Comparison of ENCODE assay signal across 1 mouse cellular context in the genomic region with DNA sequence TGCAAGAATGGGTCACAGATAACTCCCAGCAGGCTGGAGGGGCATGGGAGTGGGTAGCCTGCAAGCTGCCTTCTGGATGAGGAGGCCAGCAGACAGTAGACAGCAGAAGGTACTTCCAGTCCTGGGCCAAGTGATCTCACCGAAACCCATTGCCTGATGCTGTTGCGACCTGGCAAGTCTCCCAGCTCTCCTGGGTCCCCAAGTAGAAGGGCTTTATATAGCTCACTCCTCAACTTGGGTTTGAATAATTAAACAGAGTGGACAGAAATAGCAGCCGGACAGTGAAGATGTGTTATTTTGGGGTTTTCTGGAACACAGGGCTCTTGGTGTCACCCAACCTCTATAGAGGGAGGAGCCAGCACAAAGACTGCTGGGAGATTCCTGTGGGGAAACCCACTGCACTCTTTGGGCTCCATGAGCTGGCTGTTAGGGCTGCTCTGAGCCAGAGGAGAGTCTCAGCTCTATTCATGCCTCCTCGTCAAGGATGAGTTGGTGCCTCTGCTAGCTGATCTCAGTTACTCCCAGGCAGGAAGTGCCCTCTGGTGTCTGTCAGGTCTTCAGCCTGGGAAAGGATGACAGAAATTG.
TF ChIP-seq lines count a peak whose summit lies in the region.

No protein-coding gene starts in this region.

TF ChIP-seq in CH12.LX, 34 proteins besides CTCF, POLR2A, EP300 and RAD21:
- TF ChIP-seq USF1 (IDR thresholded peaks at IDR 0.05; ENCODE audit: low read depth, low read length) = no peak
- TF ChIP-seq HCFC1 (IDR thresholded peaks at IDR 0.05; ENCODE audit: low read depth, low read length) = peak; percentile 13; the same call in 1 of the 2 replicates
- peak; percentile 61; the same call in 1 of the 2 replicates for TF ChIP-seq ELF1 (IDR thresholded peaks at IDR 0.05; ENCODE audit: low read depth, low read length)
- TF ChIP-seq MYC (IDR thresholded peaks at IDR 0.05; ENCODE audit: low read depth, low read length) = 0 out of 2 replicates have a peak, but pooled peaks have one; percentile 31
- peak; percentile 43 for TF ChIP-seq SMC3 (IDR thresholded peaks at IDR 0.05; ENCODE audit: low read depth, low read length)
- TF ChIP-seq NELFE (IDR thresholded peaks at IDR 0.05; ENCODE audit: low read depth, low read length) = peak; percentile 69
- TF ChIP-seq ETS1 (conservative IDR thresholded peaks at IDR 0.05; ENCODE audit: low read depth, low read length) = peak; percentile 55
- no peak for TF ChIP-seq RCOR1 (conservative IDR thresholded peaks at IDR 0.05; ENCODE audit: low read depth, low read length)
- no peak for TF ChIP-seq ZKSCAN1 (IDR thresholded peaks at IDR 0.05; ENCODE audit: borderline replicate concordance, low read depth, low read length)
- TF ChIP-seq JUND (conservative IDR thresholded peaks at IDR 0.05; ENCODE audit: low read depth, low read length) = no peak
- TF ChIP-seq UBTF (IDR thresholded peaks at IDR 0.05; ENCODE audit: low read depth, low read length) = no peak
- peak; percentile 94 for TF ChIP-seq MEF2A (IDR thresholded peaks at IDR 0.05; ENCODE audit: borderline replicate concordance, low read depth, low read length)
- TF ChIP-seq MAZ (IDR thresholded peaks at IDR 0.05; ENCODE audit: low read depth, low read length) = no peak
- TF ChIP-seq POLR2AphosphoS2 (IDR thresholded peaks at IDR 0.05; ENCODE audit: low read depth, low read length) = no peak
- no peak for TF ChIP-seq E2F4 (IDR thresholded peaks at IDR 0.05; ENCODE audit: insufficient replicate concordance, low read depth, low read length)
- no peak for TF ChIP-seq JUN (IDR thresholded peaks at IDR 0.05; ENCODE audit: insufficient read depth, low read depth, low read length)
- TF ChIP-seq CHD2 (IDR thresholded peaks at IDR 0.05; ENCODE audit: low read length) = no peak
- peak; percentile 48; the same call in 1 of the 2 replicates for TF ChIP-seq MXI1 (IDR thresholded peaks at IDR 0.05; ENCODE audit: low read depth, low read length)
- TF ChIP-seq TCF12 (IDR thresholded peaks at IDR 0.05; ENCODE audit: low read depth, low read length) = no peak; the same call in 1 of the 2 replicates
- no peak for TF ChIP-seq KAT2A (IDR thresholded peaks at IDR 0.05; ENCODE audit: insufficient replicate concordance, low read length)
- TF ChIP-seq TBP (conservative IDR thresholded peaks at IDR 0.05; ENCODE audit: low read depth, low read length) = 0 out of 2 replicates have a peak, but pooled peaks have one; percentile 49
- TF ChIP-seq MAFK (IDR thresholded peaks at IDR 0.05; ENCODE audit: insufficient replicate concordance, low read length) = no peak
- TF ChIP-seq BHLHE40 (IDR thresholded peaks at IDR 0.05; ENCODE audit: low read depth, low read length) = peak; percentile 43; the same call in 1 of the 2 replicates
- TF ChIP-seq ZMIZ1 (IDR thresholded peaks at IDR 0.05; ENCODE audit: low read depth, low read length) = peak; percentile 51
- TF ChIP-seq PAX5 (IDR thresholded peaks at IDR 0.05; ENCODE audit: low read length) = no peak
- TF ChIP-seq IRF4 (IDR thresholded peaks at IDR 0.05; ENCODE audit: low read depth, low read length) = peak; percentile 31; the same call in 1 of the 2 replicates
- TF ChIP-seq ZNF384 (IDR thresholded peaks at IDR 0.05; ENCODE audit: low read depth, low read length) = no peak
- TF ChIP-seq MAX (IDR thresholded peaks at IDR 0.05; ENCODE audit: low read length) = 0 out of 2 replicates have a peak, but pooled peaks have one; percentile 20
- no peak for TF ChIP-seq USF2 (conservative IDR thresholded peaks at IDR 0.05; ENCODE audit: low read depth, low read length)
- no peak for TF ChIP-seq ZC3H11A (IDR thresholded peaks at IDR 0.05; ENCODE audit: low read depth, low read length)
- no peak for TF ChIP-seq SIN3A (IDR thresholded peaks at IDR 0.05; ENCODE audit: low read length)
- 0 out of 2 replicates have a peak, but pooled peaks have one; percentile 18 for TF ChIP-seq NRF1 (IDR thresholded peaks at IDR 0.05; ENCODE audit: low read depth, low read length)
- TF ChIP-seq GABPA (IDR thresholded peaks at IDR 0.05; ENCODE audit: insufficient replicate concordance, low read depth, low read length) = no peak
- no peak for TF ChIP-seq CHD1 (IDR thresholded peaks at IDR 0.05; ENCODE audit: low read depth, low read length)
